Mouse (Mus musculus) yolk sac, embryonic 10.5 days (tissue): ENCODE data around the gene Smdt1.
"Not testable (repeated sequence)": the region's sequence is repeated elsewhere in the genome, so short reads cannot be mapped to it uniquely, and the experiment has no call there.

Experiments
- DNase-seq: peaks from one replicate; pipeline ENCODE4 v3.0.0-alpha.2; 2017; ENCODE audit warnings: low spot score

The Smdt1 gene

GRCm38 (mm10) chr15:82368851-82369250 is 30.1 kb downstream of the Smdt1 start:
- DNase-seq: no peak

- DNase-seq: no peak
Measured at GRCm38 (mm10) chr15:82372446-82372845, 33.7 kb downstream of the Smdt1 start.

- no peak for DNase-seq
Measured at GRCm38 (mm10) chr15:82372991-82373390, 34.2 kb downstream of the Smdt1 start.

GRCm38 (mm10) chr15:82374437-82374836 is 35.7 kb downstream of the Smdt1 start:
- DNase-seq: no peak

- no peak for DNase-seq
Measured at GRCm38 (mm10) chr15:82375855-82376254, 37.1 kb downstream of the Smdt1 start.

- no peak for DNase-seq
Measured at GRCm38 (mm10) chr15:82376393-82377138, 37.8 kb downstream of the Smdt1 start.

GRCm38 (mm10) chr15:82377701-82378100 is 38.9 kb downstream of the Smdt1 start:
- DNase-seq: no peak

- peak; percentile 37 for DNase-seq
Measured at GRCm38 (mm10) chr15:82378261-82379180, 39.8 kb downstream of the Smdt1 start.

GRCm38 (mm10) chr15:82379511-82379870 is 40.7 kb downstream of the Smdt1 start:
- peak; percentile 81 for DNase-seq

GRCm38 (mm10) chr15:82379871-82380713 is 41.3 kb downstream of the Smdt1 start, which contains the start of gene Cyp2d22:
Gene Cyp2d22 (minus strand): TSS chr15:82380260.
- peak; percentile 83 for DNase-seq

GRCm38 (mm10) chr15:82380714-82381062 is 41.9 kb downstream of the Smdt1 start:
- DNase-seq: no peak

GRCm38 (mm10) chr15:82382441-82382840 is 43.7 kb downstream of the Smdt1 start:
- DNase-seq: no peak

GRCm38 (mm10) chr15:82385729-82386128 is 47.0 kb downstream of the Smdt1 start:
- no peak for DNase-seq

- not testable (repeated sequence) for DNase-seq
Measured at GRCm38 (mm10) chr15:82389916-82390315, 51.2 kb downstream of the Smdt1 start.

GRCm38 (mm10) chr15:82393922-82394321 is 55.2 kb downstream of the Smdt1 start, which contains the start of gene Cyp2d11:
Gene Cyp2d11 (minus strand): TSS chr15:82394022.
- not testable (repeated sequence) for DNase-seq

- DNase-seq: not testable (repeated sequence)
Measured at GRCm38 (mm10) chr15:82395955-82396354, 57.2 kb downstream of the Smdt1 start.
